Mouse (Mus musculus): ENCODE measurements around the gene Stra6l. TPM values are rescaled to one million over a fixed set of nuclear protein-coding genes. Genes with fewer than 3 reads are reported as not detected.

Stra6l gene
- polyA plus RNA-seq, 1 experiment from 2014 or later, result not detected

DNA sequence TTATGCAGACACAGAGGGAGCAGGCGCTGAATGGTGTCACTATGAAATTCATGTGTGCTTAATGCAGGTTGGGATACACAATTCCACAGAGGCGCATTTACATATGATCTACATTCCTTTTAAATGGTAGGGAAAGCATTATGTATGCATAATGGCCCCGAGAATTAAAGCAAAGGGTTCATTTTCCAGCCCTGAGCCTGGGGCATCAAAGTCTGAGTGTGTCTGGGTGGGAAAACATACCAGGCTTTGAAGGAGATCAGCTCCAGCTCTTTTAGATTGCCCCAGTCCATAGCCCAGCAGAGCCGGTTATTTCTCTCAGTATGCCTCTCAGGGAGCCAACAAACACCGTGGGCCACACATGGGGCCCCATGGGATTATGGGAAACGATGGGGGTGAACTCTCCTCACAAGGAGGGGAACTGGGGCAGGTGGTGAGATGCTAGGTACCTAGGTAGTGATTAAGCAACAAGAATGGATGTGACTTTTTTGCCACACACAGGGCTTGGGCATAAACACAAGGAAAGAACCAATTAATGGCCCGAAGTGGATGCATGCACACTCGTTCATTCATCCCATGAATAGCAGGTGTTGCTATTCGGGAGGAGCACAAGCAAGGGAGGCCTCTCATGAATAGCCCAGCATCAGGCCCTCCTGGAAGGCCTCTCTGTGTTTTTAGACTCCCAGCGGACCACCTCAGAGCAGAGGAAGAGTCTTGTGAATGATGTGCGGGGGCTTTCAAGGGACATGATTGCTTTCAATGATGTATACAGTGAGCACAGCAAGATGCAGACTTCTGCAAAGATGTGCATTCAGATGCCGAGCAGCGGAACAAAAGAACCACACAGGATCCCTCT lies 18.3 kb upstream of the Stra6l start:
- Histone ChIP-seq H3K36me3 (ENCODE audit: control insufficient read depth, insufficient read depth, low read length) (no peaks in the 10 kb centered on the region), H3K9ac (ENCODE audit: low read depth, low read length) (no peak overlapping the region), H3K27ac (ENCODE audit: low read depth, low read length) (no peak overlapping the region), H3K4me3 (ENCODE audit: low read depth, low read length) (no peak overlapping the region), H3K4me1 (ENCODE audit: control insufficient read depth, insufficient read depth, low read length) (peaks cover 9% of the 10 kb centered on the region; the same call in 1 of the 2 replicates), H3K27me3 (ENCODE audit: control insufficient read depth, insufficient read depth, low read length) (peaks cover 53% of the 10 kb centered on the region), H3K4me2 (no peak overlapping the region), H3K9me3 (replicated peaks; ENCODE audit: control insufficient read depth, low read length) (no peaks in the 10 kb centered on the region)
- 66% methylated on average over 13 of the region's 13 CpGs for WGBS (ENCODE audit: insufficient replicate concordance)
- no peak for ATAC-seq (replicated peaks; ENCODE audit: insufficient number of reproducible peaks, low FRiP score, low TSS enrichment)

- Histone ChIP-seq H3K9me3 (replicated peaks; ENCODE audit: control insufficient read depth, low read length) (no peaks in the 10 kb centered on the region), H3K4me2 (no peak overlapping the region), H3K4me1 (ENCODE audit: control insufficient read depth, insufficient read depth, low read length) (peaks cover 3% of the 10 kb centered on the region; the same call in 1 of the 2 replicates), H3K27ac (ENCODE audit: low read depth, low read length) (no peak overlapping the region), H3K9ac (ENCODE audit: low read depth, low read length) (no peak overlapping the region), H3K4me3 (ENCODE audit: low read depth, low read length) (no peak overlapping the region), H3K36me3 (ENCODE audit: control insufficient read depth, insufficient read depth, low read length) (no peaks in the 10 kb centered on the region), H3K27me3 (ENCODE audit: control insufficient read depth, insufficient read depth, low read length) (peaks cover 37% of the 10 kb centered on the region)
- WGBS (ENCODE audit: insufficient replicate concordance), result 85% methylated on average over 7 of the region's 7 CpGs
- ATAC-seq (replicated peaks; ENCODE audit: insufficient number of reproducible peaks, low FRiP score, low TSS enrichment), result no peak
Measured at GRCm38 (mm10) chr4:45831996-45832395, 16.5 kb upstream of the Stra6l start.

GRCm38 (mm10) chr4:45833461-45833860 lies 15.0 kb upstream of the Stra6l start:
- no peak for ATAC-seq (replicated peaks; ENCODE audit: insufficient number of reproducible peaks, low FRiP score, low TSS enrichment)
- WGBS (ENCODE audit: insufficient replicate concordance), result 49% methylated on average over 5 of the region's 5 CpGs
- no peak overlapping the region for H3K4me2 ChIP-seq
- peaks cover 2% of the 10 kb centered on the region; the same call in 1 of the 2 replicates for H3K4me1 ChIP-seq (ENCODE audit: control insufficient read depth, insufficient read depth, low read length)
- no peaks in the 10 kb centered on the region for H3K36me3 ChIP-seq (ENCODE audit: control insufficient read depth, insufficient read depth, low read length)
- H3K27ac ChIP-seq (ENCODE audit: low read depth, low read length), result no peak overlapping the region
- H3K9ac ChIP-seq (ENCODE audit: low read depth, low read length), result no peak overlapping the region
- H3K27me3 ChIP-seq (ENCODE audit: control insufficient read depth, insufficient read depth, low read length), result peaks cover 22% of the 10 kb centered on the region
- H3K9me3 ChIP-seq (replicated peaks; ENCODE audit: control insufficient read depth, low read length), result no peaks in the 10 kb centered on the region
- H3K4me3 ChIP-seq (ENCODE audit: low read depth, low read length), result no peak overlapping the region

- H3K36me3 ChIP-seq (ENCODE audit: control insufficient read depth, insufficient read depth, low read length), result no peaks in the 10 kb centered on the region
- H3K27ac ChIP-seq (ENCODE audit: low read depth, low read length), result no peak overlapping the region
- H3K9ac ChIP-seq (ENCODE audit: low read depth, low read length), result no peak overlapping the region
- no peak overlapping the region for H3K4me2 ChIP-seq
- 0 out of 2 replicates have a peak, but pooled peaks cover 3% of the 10 kb centered on the region for H3K4me1 ChIP-seq (ENCODE audit: control insufficient read depth, insufficient read depth, low read length)
- ATAC-seq (replicated peaks; ENCODE audit: insufficient number of reproducible peaks, low FRiP score, low TSS enrichment), result no peak
- no peak overlapping the region for H3K4me3 ChIP-seq (ENCODE audit: low read depth, low read length)
- peaks cover 12% of the 10 kb centered on the region; the same call in 1 of the 2 replicates for H3K27me3 ChIP-seq (ENCODE audit: control insufficient read depth, insufficient read depth, low read length)
- no peaks in the 10 kb centered on the region for H3K9me3 ChIP-seq (replicated peaks; ENCODE audit: control insufficient read depth, low read length)
- 42% methylated on average over 14 of the region's 14 CpGs for WGBS (ENCODE audit: insufficient replicate concordance)
Measured at GRCm38 (mm10) chr4:45844355-45844754, 4.1 kb upstream of the Stra6l start.

DNA sequence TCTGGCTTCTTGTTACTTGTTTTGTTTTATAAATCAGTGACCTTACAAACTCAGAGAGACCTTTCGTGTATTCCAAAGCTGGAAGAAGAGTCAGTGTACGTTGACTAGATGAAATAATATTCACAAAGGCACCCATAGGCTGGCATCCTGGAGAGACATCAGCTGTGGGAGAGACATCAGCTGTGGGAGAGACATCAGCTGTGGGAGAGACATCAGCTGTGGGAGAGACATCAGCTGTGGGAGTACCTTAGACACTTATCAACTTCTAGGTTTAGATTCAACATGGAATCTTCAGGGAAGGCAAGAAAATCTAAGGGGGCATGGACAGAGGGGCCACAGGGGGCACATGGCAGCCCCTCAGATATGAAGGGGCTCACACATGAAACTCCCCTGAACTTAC lies 2.2 kb upstream of the Stra6l start:
- no peak for ATAC-seq (replicated peaks; ENCODE audit: insufficient number of reproducible peaks, low FRiP score, low TSS enrichment)
- no peaks in the 10 kb centered on the region for H3K36me3 ChIP-seq (ENCODE audit: control insufficient read depth, insufficient read depth, low read length)
- H3K4me1 ChIP-seq (ENCODE audit: control insufficient read depth, insufficient read depth, low read length), result 0 out of 2 replicates have a peak, but pooled peaks cover 3% of the 10 kb centered on the region
- no peaks in the 10 kb centered on the region for H3K9me3 ChIP-seq (replicated peaks; ENCODE audit: control insufficient read depth, low read length)
- 84% methylated on average over 2 of the region's 2 CpGs for WGBS (ENCODE audit: insufficient replicate concordance)
- peaks cover 20% of the 10 kb centered on the region for H3K27me3 ChIP-seq (ENCODE audit: control insufficient read depth, insufficient read depth, low read length)
- no peak overlapping the region for H3K9ac ChIP-seq (ENCODE audit: low read depth, low read length)
- H3K27ac ChIP-seq (ENCODE audit: low read depth, low read length), result no peak overlapping the region
- H3K4me3 ChIP-seq (ENCODE audit: low read depth, low read length), result no peak overlapping the region
- no peak overlapping the region for H3K4me2 ChIP-seq

- 49% methylated on average over 10 of the region's 10 CpGs for WGBS (ENCODE audit: insufficient replicate concordance)
- Histone ChIP-seq H3K9me3 (replicated peaks; ENCODE audit: control insufficient read depth, low read length) (no peaks in the 10 kb centered on the region), H3K27ac (ENCODE audit: low read depth, low read length) (no peak overlapping the region), H3K36me3 (ENCODE audit: control insufficient read depth, insufficient read depth, low read length) (no peaks in the 10 kb centered on the region), H3K9ac (ENCODE audit: low read depth, low read length) (no peak overlapping the region), H3K27me3 (ENCODE audit: control insufficient read depth, insufficient read depth, low read length) (peaks cover 26% of the 10 kb centered on the region), H3K4me1 (ENCODE audit: control insufficient read depth, insufficient read depth, low read length) (peaks cover 11% of the 10 kb centered on the region), H3K4me2 (no peak overlapping the region), H3K4me3 (ENCODE audit: low read depth, low read length) (no peak overlapping the region)
- no peak for ATAC-seq (replicated peaks; ENCODE audit: insufficient number of reproducible peaks, low FRiP score, low TSS enrichment)
Measured at GRCm38 (mm10) chr4:45848825-45849156, 327 bp downstream of the Stra6l start.

GRCm38 (mm10) chr4:45849419-45849818 lies 955 bp downstream of the Stra6l start:
- 47% methylated on average over 1 of the region's 1 CpGs for WGBS (ENCODE audit: insufficient replicate concordance)
- ATAC-seq (replicated peaks; ENCODE audit: insufficient number of reproducible peaks, low FRiP score, low TSS enrichment), result no peak
- Histone ChIP-seq H3K9me3 (replicated peaks; ENCODE audit: control insufficient read depth, low read length) (no peaks in the 10 kb centered on the region), H3K27me3 (ENCODE audit: control insufficient read depth, insufficient read depth, low read length) (peaks cover 26% of the 10 kb centered on the region), H3K27ac (ENCODE audit: low read depth, low read length) (no peak overlapping the region), H3K4me3 (ENCODE audit: low read depth, low read length) (no peak overlapping the region), H3K36me3 (ENCODE audit: control insufficient read depth, insufficient read depth, low read length) (no peaks in the 10 kb centered on the region), H3K9ac (ENCODE audit: low read depth, low read length) (no peak overlapping the region), H3K4me1 (ENCODE audit: control insufficient read depth, insufficient read depth, low read length) (peaks cover 13% of the 10 kb centered on the region), H3K4me2 (no peak overlapping the region)

DNA sequence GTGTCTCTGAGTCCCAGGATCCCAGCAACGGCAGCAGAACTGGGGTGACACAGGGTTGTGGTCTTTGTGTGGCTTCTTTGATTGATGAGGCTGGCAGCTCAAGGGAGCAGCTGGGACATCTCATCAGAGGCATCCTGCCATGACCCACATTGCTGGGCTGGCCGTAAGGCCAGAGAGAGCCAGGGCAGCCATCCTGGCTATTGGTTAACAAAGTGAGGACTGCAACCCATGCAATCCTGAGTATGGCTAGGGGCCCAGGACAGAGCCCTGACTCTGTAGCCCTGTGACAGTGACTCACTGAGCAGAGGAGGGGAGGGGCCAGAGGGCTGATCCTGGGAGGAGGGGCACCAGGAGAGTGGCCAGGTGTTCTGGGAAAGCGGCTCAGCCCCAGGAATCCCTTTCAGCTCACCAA lies 3.2 kb downstream of the Stra6l start:
- WGBS (ENCODE audit: insufficient replicate concordance), result 20% methylated on average over 3 of the region's 3 CpGs
- H3K36me3 ChIP-seq (ENCODE audit: control insufficient read depth, insufficient read depth, low read length), result no peaks in the 10 kb centered on the region
- no peak overlapping the region for H3K4me3 ChIP-seq (ENCODE audit: low read depth, low read length)
- H3K4me2 ChIP-seq, result no peak overlapping the region
- ATAC-seq (replicated peaks; ENCODE audit: insufficient number of reproducible peaks, low FRiP score, low TSS enrichment), result no peak
- no peaks in the 10 kb centered on the region for H3K9me3 ChIP-seq (replicated peaks; ENCODE audit: control insufficient read depth, low read length)
- H3K9ac ChIP-seq (ENCODE audit: low read depth, low read length), result no peak overlapping the region
- H3K27me3 ChIP-seq (ENCODE audit: control insufficient read depth, insufficient read depth, low read length), result peaks cover 30% of the 10 kb centered on the region
- peaks cover 13% of the 10 kb centered on the region for H3K4me1 ChIP-seq (ENCODE audit: control insufficient read depth, insufficient read depth, low read length)
- H3K27ac ChIP-seq (ENCODE audit: low read depth, low read length), result no peak overlapping the region

Data from heart, embryonic 11.5 days (tissue).